Mouse (Mus musculus): ENCODE data around the gene Ap5z1. TPM values are rescaled to one million over a fixed set of nuclear protein-coding genes. Genes with fewer than 3 reads are reported as not detected.

The Ap5z1 gene
- total RNA-seq, 1 experiment from 2014 or later = 7.0 TPM

DNA sequence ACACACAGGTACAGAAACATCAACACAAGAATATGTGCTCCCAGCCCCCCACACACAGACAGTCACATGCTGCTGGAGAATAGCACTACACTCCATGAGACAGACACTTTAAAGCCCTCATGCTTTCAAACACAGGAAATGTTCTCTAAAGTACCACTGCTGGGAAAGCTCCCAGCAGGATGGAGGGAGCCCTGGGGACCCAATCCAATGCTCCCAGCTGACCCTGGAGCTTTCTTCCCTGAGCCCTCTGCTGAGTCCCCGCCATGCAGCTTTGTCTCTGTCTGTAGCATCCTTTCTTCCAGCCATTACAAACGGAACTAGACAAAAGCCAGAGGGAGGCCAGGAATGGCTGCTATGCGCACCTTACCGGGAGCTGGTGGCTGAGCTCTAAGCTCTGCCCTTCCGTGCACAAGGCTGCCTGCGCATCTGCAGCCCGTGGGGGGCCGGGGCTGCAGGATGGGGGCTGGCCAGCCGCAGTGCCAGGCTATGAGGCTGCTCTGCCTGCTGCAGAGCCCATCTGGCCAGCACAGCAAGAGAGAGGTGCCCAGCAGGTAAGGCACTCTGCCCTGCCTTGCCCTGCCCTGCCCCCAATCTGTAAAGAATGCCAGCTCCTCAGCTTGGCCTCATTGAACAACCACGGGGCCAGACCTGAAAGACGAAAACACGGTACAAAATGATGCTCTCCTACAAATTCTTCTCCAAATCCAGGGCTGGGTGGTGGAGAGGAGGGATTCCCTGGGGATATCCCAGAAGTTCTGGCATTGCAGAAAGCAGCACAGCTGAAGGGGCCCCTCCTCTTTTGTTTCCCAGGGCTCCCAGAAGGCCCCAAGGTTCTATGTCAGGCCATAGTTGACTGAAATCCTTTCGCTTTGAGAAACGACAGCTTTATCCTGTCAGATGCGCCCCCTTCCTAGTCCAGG, 45.7 kb downstream of the Ap5z1 start:
- ATAC-seq (replicated peaks; ENCODE audit: low read depth, poor library complexity, severe bottlenecking) = no peak

DNA sequence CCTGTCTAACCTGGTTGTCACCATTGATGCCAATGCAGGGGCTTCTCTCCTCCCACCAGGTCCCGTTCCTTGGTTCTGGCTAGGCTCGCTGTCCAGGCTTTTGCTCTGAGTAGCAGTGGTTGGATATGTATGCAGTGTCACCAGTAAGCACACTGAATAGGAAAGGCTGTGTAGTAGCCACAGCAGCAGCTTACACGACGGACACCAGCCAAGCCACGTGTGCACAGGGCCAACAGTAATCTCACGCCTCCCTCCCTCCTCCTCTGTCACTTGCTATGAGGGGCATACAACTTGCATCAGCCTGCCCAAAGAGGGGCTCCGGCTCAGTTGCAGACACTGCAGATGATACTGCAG, 46.3 kb downstream of the Ap5z1 start:
- no peak for ATAC-seq (replicated peaks; ENCODE audit: low read depth, poor library complexity, severe bottlenecking)

DNA sequence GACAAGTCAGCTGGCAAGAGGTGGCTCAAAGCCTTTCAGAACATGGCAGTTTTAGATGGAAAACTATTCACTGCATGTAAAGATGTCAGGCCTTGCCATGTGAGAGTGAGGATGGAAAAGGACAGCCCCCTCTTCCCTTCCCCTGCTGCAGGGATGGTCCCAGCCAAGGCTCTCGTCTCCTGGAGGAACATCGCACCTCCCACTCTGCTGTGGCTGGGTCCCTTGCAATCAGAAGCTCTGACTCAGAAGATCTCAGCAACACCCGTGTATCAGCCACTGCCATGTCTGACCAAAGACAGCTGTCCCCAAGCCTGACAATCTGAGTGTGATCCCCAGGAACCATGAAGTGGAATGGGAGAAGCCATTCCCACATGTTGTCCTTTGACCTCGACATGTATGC, 48.4 kb downstream of the Ap5z1 start:
- no peak for ATAC-seq (replicated peaks; ENCODE audit: low read depth, poor library complexity, severe bottlenecking)

DNA sequence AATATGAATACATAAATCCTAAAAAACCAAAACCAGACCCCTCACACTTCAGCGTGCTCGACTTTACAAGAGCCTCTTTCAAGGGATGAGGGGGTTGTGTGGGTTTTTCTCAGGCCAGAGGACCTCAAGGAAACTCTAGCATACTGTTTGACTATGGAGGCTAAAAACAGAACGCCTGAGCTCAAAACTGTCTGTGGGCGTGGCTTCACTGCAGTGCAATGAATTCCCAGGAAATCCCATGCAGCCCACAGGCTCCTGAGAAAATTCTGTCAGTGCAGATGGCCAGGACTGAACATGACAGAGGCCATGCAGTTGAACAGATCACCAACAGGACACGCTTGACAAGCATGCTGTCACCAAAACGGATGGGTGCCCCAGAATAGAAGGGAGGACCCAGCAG, 55.2 kb downstream of the Ap5z1 start:
- no peak for ATAC-seq (replicated peaks; ENCODE audit: low read depth, poor library complexity, severe bottlenecking)

DNA sequence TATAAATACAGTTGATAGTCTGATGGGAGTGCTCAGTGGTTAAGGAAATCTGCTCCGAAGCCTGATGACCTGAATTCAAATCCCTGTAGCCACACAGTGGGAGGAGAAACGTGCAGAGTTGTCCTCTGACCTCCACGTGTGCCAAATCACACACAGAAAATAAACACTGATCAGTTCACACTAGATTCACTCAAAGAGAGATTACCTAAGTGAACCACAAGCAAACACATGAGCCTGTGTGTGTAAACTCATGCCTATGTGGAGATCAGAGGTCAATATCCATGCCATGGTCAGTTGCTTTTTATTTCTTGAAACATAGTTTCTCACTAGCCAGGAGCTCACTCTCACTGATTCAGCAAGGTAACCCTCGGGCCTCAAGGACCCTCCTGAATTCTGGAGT, 56.6 kb downstream of the Ap5z1 start:
- ATAC-seq (replicated peaks; ENCODE audit: low read depth, poor library complexity, severe bottlenecking) = no peak

DNA sequence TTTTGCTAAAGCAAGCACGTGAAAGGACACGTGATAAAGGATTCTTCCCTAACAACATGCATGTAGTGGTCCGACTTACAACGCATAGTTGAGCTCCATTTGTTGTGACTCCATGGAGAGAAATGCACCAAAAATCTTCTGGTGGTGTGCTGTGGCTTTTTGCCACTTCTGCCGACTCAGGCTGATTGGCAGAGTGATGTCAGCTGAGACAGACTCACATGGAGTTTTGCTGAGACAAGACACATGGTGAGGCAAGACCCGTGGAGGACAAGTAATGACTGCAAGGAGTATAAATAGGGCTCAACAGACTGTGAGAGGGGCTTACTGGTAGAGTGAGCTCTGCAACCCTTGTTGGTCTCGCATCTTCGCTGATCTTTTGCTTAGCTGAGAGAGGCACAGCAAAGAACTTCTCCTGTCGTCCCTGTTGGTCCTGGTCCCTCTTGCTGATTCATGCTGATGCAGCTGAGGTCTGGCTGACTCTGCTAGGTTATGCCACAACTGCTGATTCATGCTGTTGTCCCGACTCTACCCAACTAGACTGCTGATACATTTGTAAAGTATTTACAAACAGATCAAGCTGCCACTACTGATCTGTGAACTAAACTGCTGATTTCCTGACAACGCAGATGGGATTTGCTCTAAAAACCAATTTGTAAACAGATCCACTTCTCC, 57.6 kb downstream of the Ap5z1 start:
- ATAC-seq (replicated peaks; ENCODE audit: low read depth, poor library complexity, severe bottlenecking) = no peak

- no peak for ATAC-seq (replicated peaks; ENCODE audit: low read depth, poor library complexity, severe bottlenecking)
Measured at GRCm38 (mm10) chr5:142524711-142525464, 61.1 kb downstream of the Ap5z1 start.

Other genes with a start within 250 kb of the Ap5z1 start
- gene Foxk1, start 62.4 kb upstream of the Ap5z1 start, total RNA-seq (2017) = 8.2 and 11.7 TPM in 2 replicates
- gene Papolb, start 66.1 kb downstream of the Ap5z1 start, total RNA-seq (2017) = not detected in 2 replicates
- not detected in 2 replicates for gene Radil, start 87.2 kb downstream of the Ap5z1 start, total RNA-seq (2017)
- not detected in 2 replicates for gene Mmd2, start 144.9 kb downstream of the Ap5z1 start, total RNA-seq (2017)
- gene Wipi2, start 163.8 kb downstream of the Ap5z1 start, total RNA-seq (2017) = 31.8 and 35.4 TPM in 2 replicates
- gene Slc29a4, start 228.6 kb downstream of the Ap5z1 start, total RNA-seq (2017) = not detected in 2 replicates

Measured in common myeloid progenitor, adult 5-6 weeks (primary cell).